Mouse (Mus musculus) heart, adult 11 months (tissue): ENCODE results near the gene Ugt1a8.

ENCODE experiments used
- DNase-seq: peaks from one replicate; pipeline ENCODE4 v3.0.0; 2022

The Ugt1a8 gene

GRCm38 (mm10) chr1:88240579-88240978 lies 153.0 kb downstream of the Ugt1a8 start:
- DNase-seq: peak; percentile 95

GRCm38 (mm10) chr1:88243861-88244260 lies 156.2 kb downstream of the Ugt1a8 start:
- DNase-seq: no peak

- DNase-seq: no peak
Observed at GRCm38 (mm10) chr1:88245881-88246280, 158.3 kb downstream of the Ugt1a8 start.

- no peak for DNase-seq
Observed at GRCm38 (mm10) chr1:88246386-88246785, 158.8 kb downstream of the Ugt1a8 start.

- no peak for DNase-seq
Observed at GRCm38 (mm10) chr1:88247660-88248059, 160.0 kb downstream of the Ugt1a8 start.

GRCm38 (mm10) chr1:88248658-88249057 lies 161.0 kb downstream of the Ugt1a8 start:
- no peak for DNase-seq

- peak; percentile 94 for DNase-seq
Observed at GRCm38 (mm10) chr1:88249596-88249995, 162.0 kb downstream of the Ugt1a8 start.

GRCm38 (mm10) chr1:88250023-88250422 lies 162.4 kb downstream of the Ugt1a8 start:
- DNase-seq: peak; percentile 94

GRCm38 (mm10) chr1:88253106-88253505 lies 165.5 kb downstream of the Ugt1a8 start:
- DNase-seq: no peak

- no peak for DNase-seq
Observed at GRCm38 (mm10) chr1:88253540-88253939, 165.9 kb downstream of the Ugt1a8 start.

- DNase-seq: peak; percentile 97
Observed at GRCm38 (mm10) chr1:88254793-88255465, 167.3 kb downstream of the Ugt1a8 start.

GRCm38 (mm10) chr1:88255466-88255857 lies 167.8 kb downstream of the Ugt1a8 start:
- peak; percentile 96 for DNase-seq

- DNase-seq: peak; percentile 96
Observed at GRCm38 (mm10) chr1:88255989-88256754, 168.6 kb downstream of the Ugt1a8 start.

GRCm38 (mm10) chr1:88256886-88257663 lies 169.5 kb downstream of the Ugt1a8 start:
- DNase-seq: peak; percentile 96

GRCm38 (mm10) chr1:88257681-88258080 lies 170.1 kb downstream of the Ugt1a8 start:
- no peak for DNase-seq

- DNase-seq: no peak
Observed at GRCm38 (mm10) chr1:88258361-88258760, 170.7 kb downstream of the Ugt1a8 start.

- peak; percentile 97 for DNase-seq
Observed at GRCm38 (mm10) chr1:88258881-88259642, 171.4 kb downstream of the Ugt1a8 start.

GRCm38 (mm10) chr1:88259643-88260024 lies 172.0 kb downstream of the Ugt1a8 start:
- peak; percentile 96 for DNase-seq

- DNase-seq: peak; percentile 97
Observed at GRCm38 (mm10) chr1:88260114-88260513, 172.5 kb downstream of the Ugt1a8 start.

- DNase-seq: no peak
Observed at GRCm38 (mm10) chr1:88260604-88261377, 173.2 kb downstream of the Ugt1a8 start.

- DNase-seq: no peak
Observed at GRCm38 (mm10) chr1:88261706-88262105, 174.1 kb downstream of the Ugt1a8 start.

- no peak for DNase-seq
Observed at GRCm38 (mm10) chr1:88262255-88262654, 174.6 kb downstream of the Ugt1a8 start.
